Mouse (Mus musculus): ENCODE measurements around the gene Gm47996. TPM values are rescaled to one million over a fixed set of nuclear protein-coding genes. Genes with fewer than 3 reads are reported as not detected.
"Not testable (repeated sequence)": the region's sequence is repeated elsewhere in the genome, so short reads cannot be mapped to it uniquely, and the experiment has no call there.

The Gm47996 gene
- polyA plus RNA-seq (2016; fragmentation: Nextera tagmentation; extraction: Ambion mirVana) = not detected in 2 replicates

DNA sequence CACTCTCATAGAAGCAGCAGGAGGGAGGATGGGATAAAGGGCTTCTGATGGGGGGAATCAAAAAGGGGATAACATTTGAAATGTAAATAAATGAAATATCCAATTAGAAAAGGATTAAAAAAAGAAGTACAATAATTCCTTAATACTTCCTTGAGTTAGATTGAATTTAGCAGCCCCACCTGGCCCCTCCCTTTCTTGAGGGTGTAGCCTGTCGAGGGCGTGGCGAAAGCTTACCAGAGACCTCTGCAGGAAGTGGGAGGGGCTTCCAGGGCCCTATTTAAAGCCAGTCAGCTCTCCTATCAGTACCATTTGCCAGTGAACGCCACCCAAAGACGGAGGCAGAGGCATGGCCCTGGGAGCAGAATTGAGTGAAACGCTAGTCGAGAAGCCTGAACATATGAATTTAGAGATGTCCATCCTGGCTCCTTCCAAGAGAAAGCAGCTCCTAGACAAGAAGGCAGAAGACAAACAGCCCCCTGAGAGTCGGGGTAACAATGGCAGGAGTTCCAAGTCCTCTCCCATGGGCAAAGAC is at the start of gene Gm47996:
Gene Gm47996, plus strand, starts transcription at position 308 of the 532 bp plus-strand sequence.
- H3K9me3 ChIP-seq; DNase-seq (ENCODE audit: extremely low spot score, low spot score); H3K27ac ChIP-seq; H3K27me3 ChIP-seq (ENCODE audit: poor library complexity, severe bottlenecking); H3K4me3 ChIP-seq; H3K4me1 ChIP-seq; H3K36me3 ChIP-seq (replicated peaks): not testable (repeated sequence)
- WGBS = 86% methylated on average over 5 of the region's 8 CpGs

DNA sequence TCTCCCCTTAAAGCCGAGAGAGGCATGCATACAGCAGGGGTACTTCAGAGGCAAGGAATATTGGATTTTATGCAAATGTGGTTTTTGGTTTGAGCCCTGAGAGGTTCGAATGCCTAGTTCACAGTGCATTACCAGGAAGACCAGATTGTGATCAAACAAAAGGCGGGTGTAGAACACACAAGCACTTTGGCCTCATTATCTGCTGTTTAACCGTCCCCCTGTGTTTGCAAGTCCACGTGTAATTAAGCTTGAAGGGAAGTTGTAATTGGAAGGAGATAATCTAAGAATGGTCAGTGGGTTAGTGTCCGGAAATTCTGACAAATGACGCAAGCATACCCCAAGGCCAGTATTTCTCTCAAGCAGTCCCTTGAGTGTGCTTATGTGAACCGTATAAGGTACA is 43.9 kb upstream of the Gm47996 start:
- Histone ChIP-seq H3K27me3 (ENCODE audit: poor library complexity, severe bottlenecking) (no peaks in the 10 kb centered on the region), H3K36me3 (replicated peaks) (no peaks in the 10 kb centered on the region), H3K9me3 (no peaks in the 10 kb centered on the region), H3K4me1 (peaks cover 33% of the 10 kb centered on the region), H3K4me3 (no peak overlapping the region), H3K27ac (peak overlapping the region; percentile 58)
- no peak for DNase-seq (ENCODE audit: extremely low spot score, low spot score)
- WGBS = 37% methylated on average over 8 of the region's 8 CpGs

DNA sequence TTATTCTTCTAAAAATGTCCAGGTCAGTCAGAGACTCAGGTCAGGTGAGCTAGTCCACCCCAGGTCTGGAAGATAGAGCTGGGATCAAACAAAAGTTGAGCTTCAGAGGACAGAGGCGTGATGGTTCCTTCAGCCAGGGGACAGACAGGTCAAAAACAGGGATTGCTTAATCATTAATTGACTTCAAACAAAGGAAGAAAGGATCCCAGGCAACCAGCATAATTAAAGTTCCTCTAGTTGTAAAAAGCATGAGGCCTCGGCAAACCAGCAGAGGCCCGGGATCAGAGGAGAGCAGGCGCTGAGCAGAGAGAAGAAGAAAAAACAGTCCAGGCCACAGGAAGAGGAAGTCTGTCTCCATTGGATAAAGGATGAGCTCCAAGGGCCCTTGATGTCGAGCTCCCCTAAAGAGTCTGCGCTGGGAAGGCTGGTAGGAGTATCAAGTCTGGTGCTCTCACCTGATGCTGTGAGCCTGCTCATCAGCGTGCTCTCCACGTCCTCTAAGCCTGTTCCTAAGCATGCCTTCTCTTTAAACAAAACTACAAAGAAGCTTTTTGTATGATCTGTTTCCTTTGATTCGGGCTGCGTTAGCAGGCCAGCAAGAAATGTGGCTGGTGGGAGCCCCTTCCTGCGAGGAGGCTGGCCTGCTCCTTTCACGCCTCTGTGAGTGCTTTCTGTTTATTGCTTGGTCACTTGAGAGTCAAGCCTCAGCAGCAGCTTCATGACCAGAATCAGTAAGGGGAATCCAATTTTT is 42.5 kb upstream of the Gm47996 start:
- Histone ChIP-seq H3K9me3 (no peaks in the 10 kb centered on the region), H3K4me3 (peak overlapping the region; percentile 11; the same call in 1 of the 2 replicates), H3K27me3 (ENCODE audit: poor library complexity, severe bottlenecking) (no peaks in the 10 kb centered on the region), H3K36me3 (replicated peaks) (no peaks in the 10 kb centered on the region), H3K27ac (peak overlapping the region; percentile 83), H3K4me1 (peaks cover 33% of the 10 kb centered on the region)
- WGBS = 22% methylated on average over 12 of the region's 12 CpGs
- peak; percentile 38 for DNase-seq (ENCODE audit: extremely low spot score, low spot score)

DNA sequence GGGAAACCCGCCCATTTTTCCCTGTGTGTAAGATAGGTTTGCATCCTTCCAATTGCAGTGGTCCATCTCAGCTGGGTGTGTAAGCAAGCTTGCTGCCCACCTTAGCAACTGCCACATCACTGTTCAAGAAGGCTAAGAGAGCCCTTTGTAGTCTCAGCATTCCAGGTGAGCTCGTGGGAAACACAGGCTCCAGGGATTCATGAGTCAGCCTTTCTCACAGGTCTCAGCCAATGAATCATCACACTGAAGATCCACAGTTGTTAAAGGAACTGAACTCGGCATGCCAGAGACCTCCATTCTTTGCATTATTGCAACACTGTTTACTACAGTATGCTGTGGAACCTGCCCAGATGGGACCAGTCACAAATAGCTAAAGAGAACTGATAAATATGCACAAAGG is 41.3 kb upstream of the Gm47996 start:
- peak overlapping the region; percentile 83; the same call in 1 of the 2 replicates for H3K27ac ChIP-seq

DNA sequence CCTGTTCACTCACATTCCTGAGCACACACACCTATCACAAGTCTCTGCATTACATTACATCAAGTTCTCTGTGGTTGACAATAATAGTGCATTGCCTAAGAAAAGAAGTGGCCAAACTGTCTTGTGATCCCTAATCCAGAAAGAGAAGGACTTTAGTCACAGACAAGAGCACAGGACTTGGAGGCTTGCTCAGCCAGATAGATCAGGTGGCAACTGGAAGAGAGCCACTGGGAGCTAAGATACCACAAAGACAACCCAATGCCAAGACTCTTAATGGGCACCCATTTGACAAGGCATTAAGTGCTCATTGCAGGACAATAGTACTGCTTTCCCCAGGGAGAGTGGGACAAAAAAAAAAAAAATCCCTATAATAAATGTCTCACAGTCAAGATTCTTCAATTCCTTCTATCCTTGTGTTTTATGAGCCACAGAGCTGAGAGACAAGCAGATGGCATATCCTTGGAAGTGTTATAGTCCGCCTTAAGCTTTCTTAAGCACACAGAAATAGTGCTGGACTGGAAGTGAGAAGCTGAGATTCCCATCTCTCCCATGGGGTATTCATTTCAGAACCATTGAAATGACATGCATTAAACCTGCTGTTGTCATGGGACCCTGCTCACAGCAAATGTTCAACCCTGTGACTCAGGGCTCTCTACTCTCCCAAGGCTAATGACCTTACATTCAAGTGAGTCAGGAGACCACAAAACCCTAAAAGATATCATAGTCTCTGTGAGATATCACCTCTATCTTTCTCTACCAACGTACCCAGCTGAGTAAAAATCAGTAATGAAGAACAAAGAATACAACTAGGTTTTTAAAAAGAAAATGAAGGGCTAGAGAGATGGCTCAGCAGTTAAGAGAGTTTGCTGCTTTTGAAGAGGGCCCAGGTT is 38.1 kb upstream of the Gm47996 start:
- H3K4me1 ChIP-seq = peaks cover 23% of the 10 kb centered on the region
- no peaks in the 10 kb centered on the region for H3K36me3 ChIP-seq (replicated peaks)
- DNase-seq (ENCODE audit: extremely low spot score, low spot score) = no peak
- WGBS = 85% methylated on average over 2 of the region's 2 CpGs
- no peaks in the 10 kb centered on the region for H3K27me3 ChIP-seq (ENCODE audit: poor library complexity, severe bottlenecking)
- no peak overlapping the region for H3K4me3 ChIP-seq
- no peaks in the 10 kb centered on the region for H3K9me3 ChIP-seq
- H3K27ac ChIP-seq = no peak overlapping the region

More for the DNA sequence above, 41.3 kb upstream of the Gm47996 start:
- 83% methylated on average over 3 of the region's 3 CpGs for WGBS
- no peaks in the 10 kb centered on the region for H3K9me3 ChIP-seq
- H3K27me3 ChIP-seq (ENCODE audit: poor library complexity, severe bottlenecking) = no peaks in the 10 kb centered on the region
- no peak overlapping the region for H3K4me3 ChIP-seq
- no peak for DNase-seq (ENCODE audit: extremely low spot score, low spot score)
- peaks cover 33% of the 10 kb centered on the region for H3K4me1 ChIP-seq
- no peaks in the 10 kb centered on the region for H3K36me3 ChIP-seq (replicated peaks)

DNA sequence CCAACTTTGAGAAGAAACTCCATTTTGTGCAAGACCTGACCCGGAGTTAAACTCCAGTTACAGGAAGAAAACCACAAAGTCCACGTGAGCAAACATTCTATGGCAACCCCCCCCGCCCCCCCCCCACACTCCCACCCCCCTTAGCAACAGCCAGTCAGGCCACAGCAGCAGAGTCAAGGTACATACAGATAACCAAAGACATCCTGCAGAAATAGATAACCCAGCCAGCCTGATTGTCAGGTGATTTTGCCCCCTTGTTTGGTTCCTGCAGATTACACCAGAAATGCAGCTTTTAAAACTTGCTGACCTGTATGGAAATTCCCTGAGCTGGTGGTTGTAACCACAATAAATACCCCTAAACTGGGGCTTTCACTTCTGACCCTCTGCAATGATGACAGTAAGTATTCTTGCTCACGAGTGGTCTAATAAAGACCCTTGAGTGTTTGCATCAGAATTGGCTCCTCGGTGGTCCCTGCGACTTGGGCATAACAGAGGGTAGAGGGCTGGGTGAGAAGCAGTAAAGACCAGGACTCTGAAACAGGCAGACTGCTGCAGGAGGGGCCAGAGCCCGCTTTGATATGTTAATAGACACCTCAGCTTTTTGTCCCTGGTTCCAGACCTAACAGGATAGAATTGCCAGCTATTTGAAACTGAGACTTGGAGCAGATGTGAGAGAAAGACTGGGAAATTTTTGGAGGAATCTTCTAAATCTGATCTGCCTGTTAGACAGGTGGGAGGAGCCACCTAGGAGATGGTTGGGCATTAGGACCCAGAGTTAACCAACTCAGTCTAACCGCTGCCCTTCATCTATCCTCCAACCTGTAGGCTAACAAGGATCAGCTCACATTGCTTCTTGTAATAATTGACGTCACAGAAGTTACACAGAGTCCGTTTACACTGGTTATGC is 32.6 kb upstream of the Gm47996 start:
- Histone ChIP-seq H3K4me1 (peaks cover 24% of the 10 kb centered on the region), H3K27ac (peak overlapping the region; percentile 77), H3K4me3 (peak overlapping the region; percentile 42), H3K36me3 (replicated peaks) (no peaks in the 10 kb centered on the region), H3K27me3 (ENCODE audit: poor library complexity, severe bottlenecking) (peaks cover 12% of the 10 kb centered on the region), H3K9me3 (no peaks in the 10 kb centered on the region)
- 11% methylated on average over 10 of the region's 10 CpGs for WGBS
- peak; percentile 49 for DNase-seq (ENCODE audit: extremely low spot score, low spot score)

DNA sequence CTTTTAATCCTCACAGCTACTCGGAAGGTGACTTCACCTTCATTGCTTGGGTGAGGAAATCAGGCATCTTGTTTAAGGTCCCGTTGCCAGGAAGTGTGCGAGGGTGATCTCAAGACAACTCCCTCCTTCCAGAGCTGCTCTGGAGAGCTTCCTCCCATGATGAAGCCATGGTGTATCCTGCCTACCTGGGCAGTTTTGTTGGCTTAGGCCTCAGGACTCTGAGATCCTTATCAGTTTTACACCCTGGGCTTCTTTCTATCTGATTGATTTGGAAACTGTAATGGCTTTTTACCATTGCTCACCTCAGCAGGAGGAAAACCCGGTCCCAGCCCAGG is 32.0 kb upstream of the Gm47996 start:
- 14% methylated on average over 4 of the region's 4 CpGs for WGBS
- peak overlapping the region; percentile 77 for H3K27ac ChIP-seq
- no peak for DNase-seq (ENCODE audit: extremely low spot score, low spot score)

DNA sequence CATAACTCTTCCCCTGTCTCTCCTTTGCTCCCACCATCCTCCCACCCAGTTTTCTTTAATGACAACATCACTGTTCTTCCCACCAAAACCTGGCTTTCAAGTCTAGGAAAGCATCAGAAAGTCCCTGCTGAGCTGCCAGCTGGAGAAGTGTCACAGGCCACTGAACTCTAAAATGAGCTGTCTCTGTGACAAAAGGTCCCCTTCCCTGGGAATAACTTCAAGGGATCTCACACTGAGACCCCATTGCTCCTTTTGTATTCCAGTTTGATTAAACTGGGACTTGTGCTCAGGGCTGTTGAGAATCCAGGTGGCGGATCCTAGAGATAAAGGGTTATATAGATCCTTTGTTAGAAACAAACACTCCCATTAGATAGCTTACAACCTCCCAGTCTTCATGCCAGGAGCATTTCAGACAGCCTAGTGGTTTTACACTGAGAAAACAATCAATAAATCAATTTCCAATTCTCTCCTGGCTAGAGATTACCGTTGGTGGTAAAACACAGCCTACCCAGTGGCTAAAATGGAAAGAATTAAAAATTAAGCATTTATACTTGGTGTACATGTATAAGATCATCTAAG is 31.3 kb upstream of the Gm47996 start:
- peak overlapping the region; percentile 77; the same call in 1 of the 2 replicates for H3K27ac ChIP-seq

More for the DNA sequence above, 32.0 kb upstream of the Gm47996 start:
- peaks cover 24% of the 10 kb centered on the region for H3K4me1 ChIP-seq
- H3K9me3 ChIP-seq = no peaks in the 10 kb centered on the region
- H3K27me3 ChIP-seq (ENCODE audit: poor library complexity, severe bottlenecking) = peaks cover 12% of the 10 kb centered on the region
- H3K36me3 ChIP-seq (replicated peaks) = no peaks in the 10 kb centered on the region
- H3K4me3 ChIP-seq = peak overlapping the region; percentile 42

DNA sequence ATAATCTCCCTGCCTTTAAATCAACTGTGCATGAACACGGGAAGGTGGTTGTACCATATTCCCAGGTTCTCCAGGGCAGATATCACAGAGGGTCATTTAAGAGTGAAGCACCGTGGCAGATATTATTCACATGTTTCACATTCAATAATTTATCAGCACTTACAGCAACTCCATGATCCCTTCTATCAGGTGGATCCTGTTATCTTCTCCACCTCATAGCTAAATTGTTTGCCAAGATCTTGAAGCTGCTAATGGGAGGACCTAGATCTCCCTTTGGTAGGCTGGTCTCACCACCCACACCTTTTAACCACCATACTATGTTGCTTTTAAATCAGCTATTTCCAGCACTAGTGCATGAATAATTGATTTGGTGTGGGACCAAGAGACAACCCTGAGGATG is 29.8 kb upstream of the Gm47996 start:
- Histone ChIP-seq H3K4me3 (no peak overlapping the region), H3K4me1 (peaks cover 24% of the 10 kb centered on the region), H3K9me3 (no peaks in the 10 kb centered on the region), H3K27ac (no peak overlapping the region), H3K36me3 (replicated peaks) (no peaks in the 10 kb centered on the region), H3K27me3 (ENCODE audit: poor library complexity, severe bottlenecking) (peaks cover 12% of the 10 kb centered on the region)
- 86% methylated on average over 2 of the region's 2 CpGs for WGBS
- no peak for DNase-seq (ENCODE audit: extremely low spot score, low spot score)

More for the DNA sequence above, 31.3 kb upstream of the Gm47996 start:
- Histone ChIP-seq H3K9me3 (no peaks in the 10 kb centered on the region), H3K27me3 (ENCODE audit: poor library complexity, severe bottlenecking) (peaks cover 12% of the 10 kb centered on the region), H3K4me1 (peaks cover 24% of the 10 kb centered on the region), H3K4me3 (no peak overlapping the region; the same call in 1 of the 2 replicates), H3K36me3 (replicated peaks) (no peaks in the 10 kb centered on the region)
- no peak for DNase-seq (ENCODE audit: extremely low spot score, low spot score)
- 19% methylated on average over 2 of the region's 2 CpGs for WGBS

DNA sequence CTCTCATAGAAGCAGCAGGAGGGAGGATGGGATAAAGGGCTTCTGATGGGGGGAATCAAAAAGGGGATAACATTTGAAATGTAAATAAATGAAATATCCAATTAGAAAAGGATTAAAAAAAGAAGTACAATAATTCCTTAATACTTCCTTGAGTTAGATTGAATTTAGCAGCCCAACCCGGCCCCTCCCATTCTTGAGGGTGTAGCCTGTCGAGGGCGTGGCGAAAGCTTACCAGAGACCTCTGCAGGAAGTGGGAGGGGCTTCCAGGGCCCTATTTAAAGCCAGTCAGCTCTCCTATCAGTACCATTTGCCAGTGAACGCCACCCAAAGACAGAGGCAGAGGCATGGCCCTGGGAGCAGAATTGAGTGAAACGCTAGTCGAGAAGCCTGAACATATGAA is 27.7 kb upstream of the Gm47996 start, which contains the start of gene Gm47985:
Gene Gm47985, plus strand, starts transcription at position 272 of the 400 bp plus-strand sequence.
- WGBS = 86% methylated on average over 1 of the region's 7 CpGs
- DNase-seq (ENCODE audit: extremely low spot score, low spot score); H3K27ac ChIP-seq; H3K9me3 ChIP-seq; H3K4me3 ChIP-seq; H3K36me3 ChIP-seq (replicated peaks): not testable (repeated sequence)
- Histone ChIP-seq H3K27me3 (ENCODE audit: poor library complexity, severe bottlenecking) (peaks cover 12% of the 10 kb centered on the region), H3K4me1 (peaks cover 16% of the 10 kb centered on the region)

DNA sequence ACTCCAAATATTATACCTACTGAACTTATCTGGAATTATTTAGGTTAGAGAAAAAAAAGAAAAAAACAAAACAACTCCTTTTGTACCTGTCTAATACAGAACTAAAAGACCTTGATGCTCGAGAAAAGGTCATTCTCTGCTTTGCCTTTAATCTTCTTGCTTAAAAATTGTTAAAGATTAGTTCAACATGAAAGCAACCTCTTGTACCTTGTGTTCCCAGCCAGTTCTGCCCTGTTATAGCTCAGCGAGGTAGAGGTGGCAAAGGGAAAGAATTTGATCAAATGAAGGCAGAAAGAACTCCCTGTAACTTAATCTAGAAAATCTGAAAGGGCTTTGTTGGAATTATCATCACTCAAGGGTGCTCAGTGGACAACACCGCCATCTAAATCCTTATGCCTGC is 23.7 kb upstream of the Gm47996 start:
- H3K27ac ChIP-seq; H3K4me3 ChIP-seq; H3K27me3 ChIP-seq (ENCODE audit: poor library complexity, severe bottlenecking); H3K4me1 ChIP-seq; H3K36me3 ChIP-seq (replicated peaks); H3K9me3 ChIP-seq; DNase-seq (ENCODE audit: extremely low spot score, low spot score): not testable (repeated sequence)
- 82% methylated on average over 3 of the region's 3 CpGs for WGBS
